ENCODE assay signal across 24 mouse cellular contexts in genomic region chr10:97442300-97442699, GRCm38 (mm10). TPM values are rescaled to one million over a fixed set of nuclear protein-coding genes. Genes with fewer than 3 reads are reported as not detected.
DNase-seq lines count a peak whose midpoint lies in the region; ATAC-seq and TF ChIP-seq lines count a peak whose summit lies in the region.
"Had no signal": no experiment of that assay in that cellular context is flagged by ENCODE, and none has a peak within 500 bp of the region (broad histone marks: within the 10 kb centered on the region; RNA-seq: fewer than 3 reads in every experiment).

No protein-coding gene starts in this region.

- TF ChIP-seq CTCF in lung, embryonic 14.5 days (IDR thresholded peaks at IDR 0.05; ENCODE audit: low read depth) = no peak

- H3K36me3 ChIP-seq in embryonic facial prominence, embryonic 14.5 days (ENCODE audit: control insufficient read depth, insufficient read depth, low read length) = no peaks in the 10 kb centered on the region
- no peaks in the 10 kb centered on the region for H3K36me3 ChIP-seq in embryonic facial prominence, embryonic 10.5 days (replicated peaks)
- no peaks in the 10 kb centered on the region for H3K36me3 ChIP-seq in lung, embryonic 14.5 days (ENCODE audit: insufficient read depth)
- H3K36me3 ChIP-seq: embryonic facial prominence, embryonic 12.5 days; forebrain, embryonic 12.5 days; forebrain, embryonic 15.5 days; heart, embryonic 10.5 days; heart, embryonic 13.5 days; hindbrain, embryonic 12.5 days; hindbrain, embryonic 15.5 days had no signal

- no peak overlapping the region for H3K4me2 ChIP-seq in embryonic facial prominence, embryonic 14.5 days (ENCODE audit: low read depth, low read length)
- no peak overlapping the region for H3K4me2 ChIP-seq in lung, embryonic 14.5 days
- H3K4me2 ChIP-seq: embryonic facial prominence, embryonic 12.5 days; forebrain, embryonic 12.5 days; forebrain, embryonic 15.5 days; heart, embryonic 13.5 days; hindbrain, embryonic 12.5 days; hindbrain, embryonic 15.5 days had no signal

- H3K4me3 ChIP-seq in embryonic facial prominence, embryonic 14.5 days (ENCODE audit: low read depth, low read length) = no peak overlapping the region
- H3K4me3 ChIP-seq in embryonic facial prominence, embryonic 10.5 days = no peak overlapping the region
- no peak overlapping the region for H3K4me3 ChIP-seq in lung, embryonic 14.5 days (ENCODE audit: low read depth, low read length)
- H3K4me3 ChIP-seq: embryonic facial prominence, embryonic 12.5 days; erythroblast, embryonic 14.5 days; forebrain, embryonic 12.5 days; forebrain, embryonic 15.5 days; heart, adult 2 months; heart, embryonic 10.5 days; heart, embryonic 13.5 days; hindbrain, embryonic 12.5 days; hindbrain, embryonic 15.5 days had no signal

- no peak overlapping the region for H3K9ac ChIP-seq in embryonic facial prominence, embryonic 14.5 days (ENCODE audit: low read depth, low read length)
- no peak overlapping the region for H3K9ac ChIP-seq in lung, embryonic 14.5 days
- H3K9ac ChIP-seq: embryonic facial prominence, embryonic 12.5 days; forebrain, embryonic 12.5 days; forebrain, embryonic 15.5 days; heart, embryonic 13.5 days; hindbrain, embryonic 12.5 days; hindbrain, embryonic 15.5 days had no signal

- no peaks in the 10 kb centered on the region for H3K9me3 ChIP-seq in embryonic facial prominence, embryonic 14.5 days (ENCODE audit: control insufficient read depth, low read length)
- H3K9me3 ChIP-seq in embryonic facial prominence, embryonic 10.5 days = no peaks in the 10 kb centered on the region
- no peaks in the 10 kb centered on the region for H3K9me3 ChIP-seq in lung, embryonic 14.5 days (ENCODE audit: low read depth, low read length)
- H3K9me3 ChIP-seq: embryonic facial prominence, embryonic 12.5 days; forebrain, embryonic 12.5 days; forebrain, embryonic 15.5 days; heart, embryonic 10.5 days; heart, embryonic 13.5 days; hindbrain, embryonic 12.5 days; hindbrain, embryonic 15.5 days had no signal

- no peak for ATAC-seq in embryonic facial prominence, embryonic 14.5 days (ENCODE audit: low read depth)
- ATAC-seq in lung, embryonic 14.5 days (ENCODE audit: insufficient read depth) = no peak
- ATAC-seq: activated CD4-positive, CD25-positive, alpha-beta regulatory T cell, adult 4 months; forebrain, embryonic 15.5 days had no signal

- peak; percentile 42 for DNase-seq in embryonic facial prominence, embryonic 14.5 days (ENCODE audit: low spot score)
- DNase-seq in embryonic facial prominence, embryonic 10.5 days (ENCODE audit: low spot score) = no peak
- DNase-seq in lung, embryonic 14.5 days = peak; percentile 17
- DNase-seq in lung, postnatal 4 days = no peak
- DNase-seq in NIH3T3 (ENCODE audit: low read depth) = peak; percentile 69
- no peak for DNase-seq in neural tube, embryonic 10.5 days (ENCODE audit: extremely low spot score, low spot score)
- DNase-seq: adrenal gland, adult 8-10 months; adrenal gland, postnatal 25 days; B cell, adult 2 months; cerebellum, adult 11-12 months; cerebellum, adult 9-10 months; cerebellum, postnatal 14 days; gastrocnemius, postnatal 25 days; heart, adult 2 months; heart, postnatal 14 days had no signal

- 37% methylated on average over 2 of the region's 2 CpGs for WGBS in embryonic facial prominence, embryonic 14.5 days
- WGBS in embryonic facial prominence, embryonic 10.5 days = 64% methylated on average over 2 of the region's 2 CpGs
- 23% methylated on average over 2 of the region's 2 CpGs for WGBS in lung, embryonic 14.5 days

- H3K27me3 ChIP-seq in embryonic facial prominence, embryonic 14.5 days (replicated peaks; ENCODE audit: control insufficient read depth, insufficient read depth, low read length) = no peaks in the 10 kb centered on the region
- no peaks in the 10 kb centered on the region for H3K27me3 ChIP-seq in embryonic facial prominence, embryonic 10.5 days (replicated peaks; ENCODE audit: low read depth, poor library complexity, severe bottlenecking)
- H3K27me3 ChIP-seq in lung, embryonic 14.5 days (ENCODE audit: insufficient read depth, low read length) = no peaks in the 10 kb centered on the region
- H3K27me3 ChIP-seq: embryonic facial prominence, embryonic 12.5 days; forebrain, embryonic 12.5 days; forebrain, embryonic 15.5 days; heart, embryonic 13.5 days; hindbrain, embryonic 12.5 days; hindbrain, embryonic 15.5 days had no signal

- H3K27ac ChIP-seq in embryonic facial prominence, embryonic 14.5 days (replicated peaks; ENCODE audit: low read depth, low read length) = no peak overlapping the region
- no peak overlapping the region for H3K27ac ChIP-seq in embryonic facial prominence, embryonic 10.5 days (replicated peaks)
- no peak overlapping the region for H3K27ac ChIP-seq in lung, embryonic 14.5 days (ENCODE audit: low read depth)
- H3K27ac ChIP-seq: embryonic facial prominence, embryonic 12.5 days; forebrain, embryonic 12.5 days; forebrain, embryonic 15.5 days; heart, adult 2 months; heart, embryonic 10.5 days; heart, embryonic 13.5 days; hindbrain, embryonic 12.5 days; hindbrain, embryonic 15.5 days had no signal

- H3K4me1 ChIP-seq in embryonic facial prominence, embryonic 14.5 days (ENCODE audit: control insufficient read depth, insufficient read depth, low read length) = no peaks in the 10 kb centered on the region
- H3K4me1 ChIP-seq in embryonic facial prominence, embryonic 10.5 days = peaks cover 1% of the 10 kb centered on the region
- H3K4me1 ChIP-seq in lung, embryonic 14.5 days (ENCODE audit: insufficient read depth) = no peaks in the 10 kb centered on the region
- H3K4me1 ChIP-seq: embryonic facial prominence, embryonic 12.5 days; forebrain, embryonic 12.5 days; forebrain, embryonic 15.5 days; heart, embryonic 10.5 days; hindbrain, embryonic 12.5 days; hindbrain, embryonic 15.5 days had no signal

RNA-seq across cellular contexts. Expression of gene Dcn, which starts 37.1 kb away (rescaled TPM):
- 710 and 776 TPM in 2 replicates for polyA plus RNA-seq in embryonic facial prominence, embryonic 14.5 days (2014; fragmentation: Nextera tagmentation; extraction: Ambion mirVana)
- polyA plus RNA-seq in embryonic facial prominence, embryonic 10.5 days (2016; fragmentation: Nextera tagmentation; extraction: Ambion mirVana) = 2.7 and 4.9 TPM in 2 replicates
- polyA plus RNA-seq in lung, embryonic 14.5 days (2014; fragmentation: Nextera tagmentation; extraction: Ambion mirVana) = 117 and 150 TPM in 2 replicates
- polyA plus RNA-seq: activated CD4-positive, CD25-positive, alpha-beta regulatory T cell, adult 4 months; erythroblast, embryonic 14.5 days had no signal

Comparison
In these comparisons a context has a peak if more than half of its experiments do, and no peak if none do; other contexts are left out.
1. DNase-seq: peak in embryonic facial prominence, embryonic 14.5 days (single experiment), lung, embryonic 14.5 days (single experiment) and NIH3T3 (single experiment); none in embryonic facial prominence, embryonic 10.5 days (single experiment), lung, postnatal 4 days (0 of 2) and neural tube, embryonic 10.5 days (single experiment).
2. RNA of gene Dcn, which starts 37.1 kb away (polyA plus RNA-seq): 710 to 776 TPM in embryonic facial prominence, embryonic 14.5 days and 117 to 150 TPM in lung, embryonic 14.5 days; 2.7 to 4.9 TPM in embryonic facial prominence, embryonic 10.5 days; every median in the first group is over 10 times any median in the second.